Mouse (Mus musculus) natural killer cell, adult 2 months (primary cell): ENCODE results near the gene Ccr1.
"Not testable (repeated sequence)": the region's sequence is repeated elsewhere in the genome, so short reads cannot be mapped to it uniquely, and the experiment has no call there.

Experiments
- DNase-seq, 2 experiments: peaks; one replicate each; pipeline ENCODE4 v3.0.0; 2022; ENCODE audit warnings: low spot score in 2 of 2

Gene Ccr1

DNA sequence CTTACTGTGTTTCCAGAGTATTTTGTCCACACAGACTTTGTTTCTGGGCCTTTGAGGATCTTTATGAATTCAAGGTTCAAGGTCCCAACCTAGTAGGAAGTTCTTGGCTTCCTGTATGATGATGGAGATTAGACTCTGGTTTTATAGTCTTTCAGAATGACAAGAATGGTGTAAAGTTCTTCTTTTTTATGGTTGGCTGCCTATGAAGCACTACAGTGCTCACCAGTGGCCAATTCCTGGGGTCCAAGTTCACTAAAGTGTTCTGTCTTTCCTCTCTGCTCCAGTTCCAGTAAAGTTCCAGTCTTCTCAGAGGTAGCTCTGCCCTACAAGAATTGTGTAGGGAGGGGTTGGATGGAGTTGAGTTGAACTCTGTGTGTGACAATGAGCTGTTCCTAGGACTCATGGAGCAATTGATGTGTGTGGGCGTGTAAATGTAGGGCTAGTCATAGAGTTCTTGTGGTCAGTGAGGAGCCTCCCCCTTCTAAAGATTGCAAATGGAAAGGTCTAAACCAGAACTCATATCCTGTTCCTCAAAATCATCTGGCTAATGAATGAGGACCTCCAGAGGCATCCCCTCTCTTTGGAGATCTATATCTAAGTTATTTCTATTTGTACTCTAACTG is at the start of gene Ccr1:
Gene Ccr1, minus strand, starts transcription at position 403 of the 623 bp plus-strand sequence.
- no peak for DNase-seq

DNA sequence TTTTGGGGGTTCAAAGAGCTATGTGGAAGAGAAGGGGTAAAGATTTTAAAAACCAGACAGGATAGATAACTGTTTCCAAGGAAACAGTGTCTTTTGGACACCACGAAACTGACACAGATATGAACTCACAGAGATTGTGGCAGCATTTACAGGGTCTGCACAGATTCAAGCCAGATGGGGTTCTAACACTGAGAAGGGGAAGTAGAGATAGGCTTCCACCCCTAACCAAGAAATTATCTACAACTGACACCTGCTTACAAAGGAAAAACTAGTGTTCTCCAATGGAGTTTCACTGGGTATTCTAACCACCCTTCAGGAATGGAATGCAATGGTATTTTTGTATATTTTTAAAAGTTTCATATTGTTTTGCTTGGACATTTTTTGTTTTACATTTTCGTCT is 47.6 kb upstream of the Ccr1 start:
- DNase-seq: no peak

DNA sequence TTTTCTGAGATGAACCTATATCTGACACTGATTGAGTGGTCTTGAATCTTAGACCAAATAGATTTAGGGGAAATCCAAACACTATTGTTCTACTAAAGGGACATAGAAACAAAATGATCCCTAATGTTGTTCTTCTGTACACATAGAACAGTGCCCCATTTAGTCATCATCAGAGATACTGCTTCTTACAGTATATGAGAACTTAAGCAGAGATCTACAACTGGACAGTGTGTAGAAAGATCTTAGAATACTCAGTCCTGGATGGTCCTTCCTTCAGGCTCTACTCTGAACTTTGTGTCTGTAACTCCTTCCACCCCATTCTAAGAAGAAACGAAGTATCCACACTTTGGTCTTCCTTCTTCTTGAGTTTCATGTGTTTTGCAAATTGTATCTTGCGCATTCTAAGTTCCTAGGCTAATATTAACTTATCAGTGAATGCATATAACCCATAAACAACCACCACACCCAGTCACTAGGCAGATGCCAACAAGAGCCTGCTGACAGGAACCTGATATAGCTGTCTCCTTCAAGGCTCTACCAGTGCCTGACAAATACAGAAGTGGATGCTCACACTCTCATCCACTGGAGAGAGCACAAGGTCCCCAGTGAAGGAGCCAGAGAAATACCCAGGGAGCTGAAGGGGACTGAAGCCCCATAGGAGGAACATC is 46.6 kb upstream of the Ccr1 start:
- DNase-seq: no peak

DNA sequence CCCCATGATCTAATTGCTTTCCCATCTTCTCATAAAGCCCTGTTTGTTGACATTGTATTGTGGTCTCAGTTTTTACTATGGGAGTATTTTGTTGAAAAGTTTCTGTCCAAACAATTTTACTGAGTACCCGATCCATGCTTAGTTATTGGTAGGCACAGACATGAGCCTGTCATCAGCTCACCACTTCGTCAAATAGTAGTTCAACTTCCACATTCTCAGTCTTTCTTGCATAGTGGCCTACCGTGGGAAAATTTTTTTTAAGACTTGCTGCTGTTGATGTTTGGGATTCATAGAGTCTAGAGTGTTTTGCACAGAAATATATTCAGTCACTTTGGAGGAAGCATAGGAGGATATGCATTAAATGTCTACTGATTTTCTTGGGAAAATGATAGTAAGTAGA is 44.8 kb upstream of the Ccr1 start:
- no peak for DNase-seq

DNA sequence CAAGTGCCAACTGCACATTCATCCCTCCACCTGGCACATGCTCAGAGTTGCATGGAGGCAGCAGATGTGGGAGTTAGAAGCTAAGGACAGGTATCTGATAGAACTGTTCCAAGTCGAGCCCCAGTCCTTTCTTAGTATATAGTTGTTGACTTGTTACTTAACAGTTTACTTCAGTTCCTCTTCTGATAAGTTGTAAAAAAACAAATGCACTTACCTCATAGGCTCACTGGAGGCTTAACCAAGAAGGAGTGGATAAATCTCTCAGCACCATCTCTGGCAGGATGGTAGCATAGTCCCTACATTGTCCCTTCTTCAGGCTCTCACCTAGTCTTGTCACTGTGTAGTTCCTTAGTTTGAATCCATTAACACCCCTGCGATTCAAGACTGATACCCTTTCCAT is 44.2 kb upstream of the Ccr1 start:
- DNase-seq: no peak

DNA sequence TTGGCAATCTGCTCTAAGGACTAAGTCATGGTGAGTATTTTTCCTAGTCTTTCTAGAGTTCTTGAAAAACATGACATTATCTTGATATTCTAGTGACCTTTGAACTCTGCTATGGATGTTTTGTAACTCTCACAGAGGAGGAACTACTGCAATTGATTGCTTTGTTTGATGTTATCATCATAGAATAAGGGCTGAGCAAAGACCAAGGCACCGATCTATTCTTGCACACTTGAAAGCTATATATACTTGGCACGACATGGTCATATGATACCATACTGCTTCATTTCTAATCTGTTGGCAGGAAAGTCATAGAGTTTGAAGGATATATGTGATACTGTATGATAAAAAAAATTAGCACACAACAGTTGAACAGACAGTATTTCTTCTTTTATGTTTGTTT is 31.3 kb upstream of the Ccr1 start:
- no peak for DNase-seq

DNA sequence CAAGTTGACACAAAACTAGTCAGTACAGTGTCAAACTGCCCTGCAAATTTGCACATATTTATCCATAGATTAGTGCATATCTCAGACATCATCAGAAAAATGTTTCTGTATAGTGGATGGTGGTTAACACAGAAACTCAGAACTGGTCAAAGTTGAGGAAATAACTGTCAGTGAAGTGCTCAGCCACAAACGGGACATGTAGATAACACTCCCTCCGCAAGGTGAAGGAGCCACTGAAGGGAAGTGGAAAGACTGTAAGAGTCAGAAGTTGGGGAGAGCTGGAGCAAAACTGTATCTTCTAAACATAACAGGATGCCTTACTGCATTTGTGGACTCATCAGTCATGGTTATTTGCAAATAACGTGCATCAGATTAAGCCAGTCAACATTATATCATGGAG is 29.2 kb upstream of the Ccr1 start:
- DNase-seq: no peak

DNA sequence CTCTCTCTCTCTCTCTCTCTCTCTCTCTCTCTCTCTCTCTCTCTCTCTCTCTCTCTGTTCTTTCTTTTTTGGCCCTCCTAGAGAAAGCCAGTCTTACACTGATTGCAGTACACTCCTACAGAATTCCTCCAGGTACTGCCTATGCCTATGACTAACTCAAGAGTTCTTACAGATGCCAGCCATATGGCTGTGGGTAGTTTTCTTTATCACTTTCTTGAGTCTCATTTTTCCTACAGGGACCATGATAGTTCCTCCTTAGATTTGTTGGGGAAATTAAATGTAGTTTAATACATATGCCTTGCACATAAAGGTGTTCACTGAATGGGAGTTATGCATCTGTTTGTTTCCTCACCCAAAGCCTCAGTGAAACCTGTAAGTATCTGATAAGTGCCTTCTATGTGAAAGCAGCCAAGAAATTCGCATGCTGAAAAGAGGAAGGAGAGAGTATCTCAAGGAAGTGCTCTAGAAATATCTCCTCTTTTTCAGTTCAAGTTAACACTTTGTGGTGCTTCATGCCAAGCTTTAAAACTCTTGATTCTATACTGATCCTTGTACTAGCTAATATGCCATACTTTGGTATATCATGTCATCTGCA is 22.9 kb upstream of the Ccr1 start:
- no peak for DNase-seq

DNA sequence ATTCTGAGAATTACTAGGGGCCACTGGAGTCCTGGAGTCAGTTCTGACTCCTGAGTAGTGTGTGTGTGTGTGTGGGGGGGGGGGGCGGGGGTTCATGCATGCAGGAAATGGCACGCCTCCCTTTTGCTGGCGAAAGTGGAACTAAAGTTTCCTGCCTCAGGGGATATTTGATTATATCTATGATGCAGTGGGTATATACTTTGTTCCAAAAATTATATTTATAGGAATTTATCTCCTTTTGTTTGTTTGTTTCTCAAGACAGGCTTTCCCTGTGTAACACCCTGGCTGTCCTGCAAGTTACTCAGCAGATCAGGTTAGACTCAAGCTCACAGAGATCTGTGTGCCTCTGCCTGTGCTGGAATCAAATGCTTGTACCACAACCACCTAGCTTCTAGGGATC is 21.2 kb upstream of the Ccr1 start:
- DNase-seq: peak; percentile 24 to 32

DNA sequence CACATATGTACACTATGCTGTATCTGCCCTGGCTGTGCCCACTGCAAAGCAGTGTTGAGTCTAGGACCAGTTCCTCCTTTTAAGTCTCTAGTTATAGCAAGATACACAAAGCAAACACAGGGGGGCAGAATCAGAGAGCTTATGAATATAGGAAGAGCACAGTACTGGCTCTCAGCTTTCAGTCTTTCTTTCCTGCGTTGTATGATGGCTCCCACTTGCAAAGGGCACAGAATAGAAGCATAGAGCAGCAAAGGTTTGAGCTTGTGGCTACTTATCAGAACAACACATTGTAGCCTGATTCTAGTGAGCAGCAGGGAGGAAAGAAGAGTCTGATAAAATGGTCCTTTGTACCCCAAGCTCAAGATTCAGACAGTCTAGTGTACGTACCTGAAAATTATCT is 17.7 kb upstream of the Ccr1 start:
- peak; percentile 41 to 62 for DNase-seq

DNA sequence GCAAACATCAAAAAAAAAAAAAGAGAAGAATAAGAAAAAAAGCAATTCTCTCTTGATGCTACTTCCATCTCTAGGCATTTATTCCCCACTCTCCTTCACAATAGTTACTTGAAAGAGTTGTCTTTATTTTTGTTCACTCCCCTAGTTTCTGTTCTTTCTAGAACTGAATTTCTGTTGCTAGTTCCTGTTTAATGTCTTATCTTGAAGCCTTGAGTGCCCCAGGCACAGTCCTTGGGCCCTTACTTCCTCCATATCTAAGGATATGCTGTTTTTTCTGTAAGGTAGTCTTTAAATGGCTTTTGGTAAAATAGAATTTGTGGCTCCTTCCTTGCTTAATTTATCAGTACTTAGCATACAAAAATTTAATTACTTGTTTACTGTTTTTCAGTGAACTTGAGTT is 16.5 kb upstream of the Ccr1 start:
- DNase-seq: no peak

DNA sequence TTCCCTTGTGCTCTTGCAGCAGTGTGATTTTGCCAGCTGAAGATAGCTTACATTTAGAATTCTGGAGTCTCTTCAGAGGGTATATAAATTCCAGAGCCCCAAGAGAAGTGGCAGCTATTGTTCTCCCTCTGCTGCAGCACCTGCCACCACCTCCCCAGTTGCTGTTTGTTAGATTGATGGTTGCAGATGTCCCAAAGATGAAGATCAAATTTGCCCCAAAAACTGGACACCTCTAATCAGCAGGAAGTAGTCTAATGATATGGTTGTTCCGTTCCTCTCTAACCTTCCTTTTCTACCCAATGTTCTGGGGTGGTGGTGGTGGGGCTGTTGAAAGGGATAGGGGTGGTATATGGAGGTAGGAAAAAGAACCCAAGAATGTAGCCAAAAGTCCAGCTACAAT is 14.2 kb upstream of the Ccr1 start:
- DNase-seq: no peak

DNA sequence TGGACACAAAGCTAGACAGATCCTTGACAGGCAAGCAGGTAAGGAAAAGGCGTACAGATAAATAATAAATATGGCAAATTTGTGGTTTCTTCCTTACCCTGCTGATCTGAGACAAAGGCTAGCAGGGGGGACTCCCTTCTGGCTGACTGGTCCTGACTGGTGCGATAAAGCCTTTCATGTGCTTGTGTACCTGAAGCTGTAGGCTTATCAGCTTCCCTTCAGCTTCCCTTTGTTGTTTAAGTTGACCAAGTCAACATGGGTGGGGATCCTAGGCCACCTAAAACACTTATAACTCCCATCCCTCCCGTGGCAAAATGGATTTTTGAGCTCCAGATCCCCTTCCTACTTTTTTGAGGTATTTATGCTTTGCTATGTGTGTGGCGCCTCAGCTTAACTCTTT is 13.4 kb upstream of the Ccr1 start:
- no peak for DNase-seq

DNA sequence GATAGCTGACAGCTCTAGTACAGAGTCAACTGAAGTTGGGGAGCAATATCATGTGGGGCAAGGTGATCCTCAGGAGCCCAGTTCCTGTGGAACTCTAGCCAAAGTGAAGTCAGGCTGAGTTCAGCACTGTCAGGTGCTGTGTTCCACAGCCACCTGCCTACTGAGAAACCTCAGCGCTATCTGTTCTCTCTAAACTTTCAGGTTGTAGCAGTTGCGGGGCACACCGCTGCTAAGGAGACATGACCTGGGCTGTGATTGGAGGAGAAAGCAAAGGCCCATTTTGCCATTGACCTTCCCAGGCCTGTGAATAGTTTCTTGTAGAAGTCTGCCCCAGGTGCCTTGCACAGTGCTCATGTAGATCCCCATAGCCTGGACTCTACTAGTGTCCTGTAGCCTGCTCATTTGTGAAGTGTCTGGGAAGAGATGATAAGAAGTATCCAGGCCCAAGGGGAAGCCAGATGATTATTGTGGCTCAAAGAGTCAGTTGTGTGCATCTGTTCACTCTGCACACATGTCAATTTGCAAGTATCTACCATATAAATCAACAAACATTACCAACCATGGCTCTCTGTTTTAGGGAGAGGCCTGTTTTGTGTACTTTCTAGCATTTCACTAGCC is 12.5 kb upstream of the Ccr1 start:
- DNase-seq: not testable (repeated sequence)

DNA sequence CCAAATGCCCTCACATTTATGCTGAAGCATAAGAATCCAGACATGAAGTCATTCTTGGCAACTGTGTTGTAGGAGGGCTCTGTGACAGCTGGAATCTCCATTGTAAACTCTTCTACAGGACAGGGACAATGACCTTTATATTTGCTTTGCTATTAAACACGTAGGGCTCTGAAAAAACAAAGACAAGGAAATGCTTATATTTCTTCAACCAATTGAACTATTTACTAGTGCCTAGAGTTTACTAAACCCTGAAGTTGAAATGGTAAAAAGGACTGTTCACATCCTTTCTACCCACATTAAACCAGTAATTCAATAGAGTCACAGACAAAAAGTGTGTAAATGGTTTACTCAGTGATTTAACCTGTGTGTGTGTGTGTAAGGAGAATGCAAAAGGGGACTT is 9.8 kb upstream of the Ccr1 start, which contains the start of gene Ccr1l1:
Gene Ccr1l1, minus strand, starts transcription at position 101 of the 400 bp plus-strand sequence.
- DNase-seq: no peak

DNA sequence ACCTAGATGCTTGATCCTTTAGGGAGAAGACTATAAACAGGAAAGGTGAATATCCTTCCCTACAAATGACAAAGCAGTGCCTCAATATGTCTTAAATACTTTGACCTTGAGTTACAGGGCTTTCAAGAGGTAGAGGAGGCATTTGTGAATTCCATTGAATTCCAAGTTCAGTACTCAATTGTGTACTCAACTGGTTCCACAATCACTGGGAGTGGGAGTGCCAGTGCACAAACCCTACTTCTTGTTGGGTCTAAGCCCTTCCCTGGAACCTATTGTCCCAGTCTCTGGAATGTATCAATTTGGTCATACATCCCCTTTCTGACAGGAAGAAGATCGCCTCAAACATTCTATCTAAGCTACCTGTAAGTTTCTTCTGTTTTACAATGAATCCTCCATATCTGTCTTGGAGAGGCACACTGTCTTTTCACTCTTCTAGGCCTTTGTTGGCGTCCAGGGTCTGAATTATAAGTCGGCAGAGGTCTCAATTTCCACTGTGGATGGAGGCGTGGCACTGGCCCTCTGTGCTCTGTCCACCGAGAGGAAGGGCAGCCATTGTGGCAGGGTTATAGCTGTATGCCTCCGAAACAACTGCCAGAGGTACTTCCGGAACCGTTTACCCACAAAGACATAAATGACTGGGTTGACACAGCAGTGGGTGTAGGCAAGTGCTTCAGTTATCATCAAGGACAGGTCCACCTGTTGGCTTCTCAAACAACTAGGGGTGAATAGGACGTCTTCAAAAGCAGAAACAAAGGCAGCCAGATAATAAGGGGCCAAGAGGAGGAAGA is 8.6 kb upstream of the Ccr1 start:
- DNase-seq: no peak

DNA sequence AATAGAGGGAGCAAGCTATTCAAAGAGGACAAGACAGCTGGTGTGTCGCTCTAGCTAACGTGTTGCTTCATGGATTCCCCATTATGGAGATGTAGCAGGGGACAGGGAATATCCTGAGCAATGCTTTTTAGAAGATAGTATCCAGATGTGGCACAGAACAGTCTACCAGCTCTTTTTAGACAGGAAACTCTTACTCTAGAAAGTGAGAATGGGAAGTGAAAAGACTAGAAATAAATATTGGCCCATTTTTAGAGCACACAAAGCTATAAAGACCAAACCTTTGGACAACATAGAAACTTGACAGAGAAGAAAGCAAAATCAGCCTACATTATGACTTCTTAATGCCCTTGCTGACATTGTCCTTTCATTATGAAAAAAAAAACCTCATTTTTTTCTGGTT is 7.1 kb upstream of the Ccr1 start:
- DNase-seq: no peak

DNA sequence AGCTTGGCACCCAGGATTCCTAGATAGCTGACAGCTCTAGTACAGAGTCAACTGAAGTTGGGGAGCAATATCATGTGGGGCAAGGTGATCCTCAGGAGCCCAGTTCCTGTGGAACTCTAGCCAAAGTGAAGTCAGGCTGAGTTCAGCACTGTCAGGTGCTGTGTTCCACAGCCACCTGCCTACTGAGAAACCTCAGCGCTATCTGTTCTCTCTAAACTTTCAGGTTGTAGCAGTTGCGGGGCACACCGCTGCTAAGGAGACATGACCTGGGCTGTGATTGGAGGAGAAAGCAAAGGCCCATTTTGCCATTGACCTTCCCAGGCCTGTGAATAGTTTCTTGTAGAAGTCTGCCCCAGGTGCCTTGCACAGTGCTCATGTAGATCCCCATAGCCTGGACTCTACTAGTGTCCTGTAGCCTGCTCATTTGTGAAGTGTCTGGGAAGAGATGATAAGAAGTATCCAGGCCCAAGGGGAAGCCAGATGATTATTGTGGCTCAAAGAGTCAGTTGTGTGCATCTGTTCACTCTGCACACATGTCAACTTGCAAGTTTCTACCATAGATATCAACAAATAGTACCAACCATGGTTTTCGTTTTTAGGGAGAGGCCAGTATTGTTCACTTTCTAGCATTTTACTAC is 1.5 kb downstream of the Ccr1 start:
- not testable (repeated sequence) for DNase-seq

DNA sequence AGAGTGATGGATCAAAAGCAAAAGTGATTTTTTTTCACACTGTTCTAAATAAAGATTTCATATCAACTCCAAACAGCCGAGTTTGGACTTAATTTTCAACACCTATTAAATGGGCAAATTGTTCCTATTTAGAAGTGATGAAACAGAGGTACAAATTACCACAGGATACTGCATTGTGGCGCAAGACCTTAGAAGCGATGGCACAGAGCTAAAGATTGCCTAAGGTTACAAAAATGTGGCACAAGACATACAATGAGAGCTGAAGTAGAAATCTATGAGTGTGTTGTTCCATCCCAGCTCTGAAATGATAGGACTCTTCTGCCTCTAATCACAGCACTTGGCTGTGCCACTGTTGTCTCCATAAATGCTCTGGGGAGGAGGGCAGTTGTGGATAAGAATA is 3.7 kb downstream of the Ccr1 start:
- no peak for DNase-seq

DNA sequence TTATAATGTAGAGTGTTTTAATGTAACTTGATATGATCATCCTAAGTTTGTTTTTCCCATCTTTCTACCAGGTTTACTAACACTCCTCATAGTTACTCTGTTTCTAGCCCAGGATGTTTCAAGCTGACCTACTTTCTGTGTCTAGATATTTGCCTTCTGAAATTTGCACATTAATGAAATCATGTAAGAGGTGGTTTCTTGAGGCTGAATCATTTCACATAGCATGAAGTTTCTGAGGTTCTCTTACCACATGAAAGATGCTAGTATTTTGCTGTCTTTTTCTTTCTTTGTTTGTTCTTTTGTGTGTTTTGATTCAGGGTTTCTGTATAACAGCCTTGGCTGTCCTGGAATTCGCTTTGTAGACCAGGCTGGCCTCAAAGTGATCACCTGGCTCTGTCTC is 8.3 kb downstream of the Ccr1 start:
- no peak for DNase-seq

DNA sequence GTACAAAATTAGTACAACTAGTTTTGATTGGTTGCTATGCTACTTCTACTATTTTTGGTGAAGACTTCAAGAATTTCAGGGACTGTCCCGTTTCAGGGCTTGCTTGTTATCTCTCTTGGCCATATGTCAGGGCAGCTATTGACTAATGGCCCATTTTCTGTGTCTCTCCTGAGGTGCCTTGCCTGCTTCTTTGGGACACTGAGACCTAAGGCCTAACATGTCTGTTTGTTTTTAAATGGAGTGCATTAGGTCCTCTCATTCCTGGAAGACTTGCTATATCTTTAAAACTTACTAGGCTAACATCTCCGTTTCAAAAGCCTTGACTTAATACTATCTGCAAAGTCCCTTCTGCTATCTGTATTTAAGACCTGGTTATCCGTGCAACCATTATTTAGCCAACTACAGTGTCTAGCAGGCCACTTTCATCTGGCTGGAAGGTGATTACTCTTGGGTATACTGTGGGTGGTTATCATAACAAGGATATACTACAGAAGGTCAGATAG is 10.5 kb downstream of the Ccr1 start:
- no peak for DNase-seq

DNA sequence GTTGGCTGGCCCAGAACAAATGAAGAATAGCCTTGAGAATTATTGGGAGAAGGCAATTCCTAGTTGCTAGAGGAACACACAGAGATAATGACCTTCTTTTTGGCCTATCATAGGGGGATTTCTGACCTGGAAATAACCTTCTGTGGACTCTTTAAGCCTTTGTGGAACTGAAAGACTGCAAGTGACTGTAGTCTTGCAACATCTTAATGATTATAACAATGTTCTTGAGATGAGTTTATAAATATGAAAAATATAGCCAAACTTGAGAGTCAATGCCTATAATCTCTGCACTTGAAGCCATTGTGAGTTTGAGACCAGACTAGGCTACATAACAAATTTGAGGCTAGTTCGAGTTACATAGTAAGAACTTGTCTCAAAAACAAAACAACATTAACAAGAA is 11.6 kb downstream of the Ccr1 start:
- DNase-seq: no peak
